Mouse (Mus musculus) MEL (cell line): Measurements from ENCODE around the gene Fosl2.

Experiments used
- CTCF ChIP-seq, 3 experiments: IDR thresholded peaks in 2 of 3; conservative IDR thresholded peaks in 1 of 3; 2 replicates each; pipeline ENCODE4 v1.5.1; 2011 to 2012; ENCODE audit warnings: low read length in 3 of 3, low read depth in 2 of 3, mild to moderate bottlenecking in 2 of 3, improper control_type of control experiment in 1 of 3, inconsistent platforms in 1 of 3, mixed read lengths in 1 of 3, moderate library complexity in 1 of 3; ENCODE audit not compliant: control insufficient read depth in 1 of 3, insufficient read depth in 1 of 3, poor library complexity in 1 of 3, severe bottlenecking in 1 of 3
- ELF1 ChIP-seq: IDR thresholded peaks from 2 replicates; pipeline ENCODE4 v1.6.1; 2014; ENCODE audit warnings: low read depth, mild to moderate bottlenecking, inconsistent platforms, low read length, improper control_type of control experiment, moderate library complexity
- EP300 ChIP-seq, 2 experiments: IDR thresholded peaks; 2 replicates each; pipeline ENCODE4 v1.6.1; 2011; ENCODE audit warnings: improper control_type of control experiment in 2 of 2, low read length in 2 of 2, low read depth in 1 of 2, mild to moderate bottlenecking in 1 of 2
- ETS1 ChIP-seq: IDR thresholded peaks from 2 replicates; pipeline ENCODE4 v1.6.1; 2012; ENCODE audit warnings: low read depth, mild to moderate bottlenecking, inconsistent platforms, low read length, improper control_type of control experiment, moderate library complexity
- HCFC1 ChIP-seq: IDR thresholded peaks from 2 replicates; pipeline ENCODE4 v1.6.1; 2012; ENCODE audit warnings: low read depth, mild to moderate bottlenecking, inconsistent platforms, low read length, improper control_type of control experiment, moderate library complexity
- MAX ChIP-seq: IDR thresholded peaks from 2 replicates; pipeline ENCODE4 v1.6.1; 2011; ENCODE audit warnings: low read length, improper control_type of control experiment
- POLR2AphosphoS2 ChIP-seq: IDR thresholded peaks from 2 replicates; pipeline ENCODE4 v1.6.1; 2011; ENCODE audit warnings: low read length, improper control_type of control experiment
- POLR2AphosphoS5 ChIP-seq: IDR thresholded peaks from 2 replicates; pipeline ENCODE4 v1.6.1; 2012; ENCODE audit warnings: low read depth, borderline replicate concordance, mild to moderate bottlenecking, inconsistent platforms, low read length, moderate library complexity, mixed read lengths
- UBTF ChIP-seq: IDR thresholded peaks from 2 replicates; pipeline ENCODE4 v1.6.1; 2012; ENCODE audit warnings: low read depth, mild to moderate bottlenecking, inconsistent platforms, low read length, improper control_type of control experiment, moderate library complexity, borderline replicate concordance; ENCODE audit not compliant: insufficient read depth

DNA sequence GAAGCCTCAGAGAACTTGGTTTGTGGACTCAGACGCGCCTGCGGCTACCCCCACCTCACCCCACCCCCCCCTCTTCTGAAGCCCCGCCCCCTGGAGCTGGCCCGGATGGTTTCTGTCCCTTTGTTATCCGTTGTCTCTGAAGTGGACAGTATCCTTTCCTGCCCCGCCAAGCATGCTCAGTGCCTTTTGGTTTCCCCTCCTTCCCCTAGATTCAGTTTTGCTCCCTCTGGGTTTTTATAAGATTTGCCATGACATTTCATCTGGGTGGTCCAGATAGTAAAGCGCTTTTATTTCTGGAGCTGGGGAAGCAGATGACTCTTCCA lies 17.8 kb downstream of the Fosl2 start:
- TF ChIP-seq EP300 (IDR thresholded peaks at IDR 0.05; ENCODE audit: low read depth in 1 of 2, low read length in 2 of 2) (no peak), POLR2AphosphoS5 (no peak), UBTF (no peak), POLR2AphosphoS2 (no peak), MAX (no peak), CTCF (IDR thresholded peaks at IDR 0.05 in 2 of 3, conservative IDR thresholded peaks at IDR 0.05 in 1 of 3; ENCODE audit: control insufficient read depth in 1 of 3, insufficient read depth in 1 of 3, low read depth in 2 of 3, low read length in 3 of 3, poor library complexity in 1 of 3, severe bottlenecking in 1 of 3) (no peak), HCFC1 (no peak), ELF1 (no peak), ETS1 (no peak)
